Mouse (Mus musculus): ENCODE measurements around the gene Sp4. TPM values are rescaled to one million over a fixed set of nuclear protein-coding genes. Genes with fewer than 3 reads are reported as not detected.

The Sp4 gene
- polyA plus RNA-seq, 1 experiment from 2014 or later: 18.0 TPM

DNA sequence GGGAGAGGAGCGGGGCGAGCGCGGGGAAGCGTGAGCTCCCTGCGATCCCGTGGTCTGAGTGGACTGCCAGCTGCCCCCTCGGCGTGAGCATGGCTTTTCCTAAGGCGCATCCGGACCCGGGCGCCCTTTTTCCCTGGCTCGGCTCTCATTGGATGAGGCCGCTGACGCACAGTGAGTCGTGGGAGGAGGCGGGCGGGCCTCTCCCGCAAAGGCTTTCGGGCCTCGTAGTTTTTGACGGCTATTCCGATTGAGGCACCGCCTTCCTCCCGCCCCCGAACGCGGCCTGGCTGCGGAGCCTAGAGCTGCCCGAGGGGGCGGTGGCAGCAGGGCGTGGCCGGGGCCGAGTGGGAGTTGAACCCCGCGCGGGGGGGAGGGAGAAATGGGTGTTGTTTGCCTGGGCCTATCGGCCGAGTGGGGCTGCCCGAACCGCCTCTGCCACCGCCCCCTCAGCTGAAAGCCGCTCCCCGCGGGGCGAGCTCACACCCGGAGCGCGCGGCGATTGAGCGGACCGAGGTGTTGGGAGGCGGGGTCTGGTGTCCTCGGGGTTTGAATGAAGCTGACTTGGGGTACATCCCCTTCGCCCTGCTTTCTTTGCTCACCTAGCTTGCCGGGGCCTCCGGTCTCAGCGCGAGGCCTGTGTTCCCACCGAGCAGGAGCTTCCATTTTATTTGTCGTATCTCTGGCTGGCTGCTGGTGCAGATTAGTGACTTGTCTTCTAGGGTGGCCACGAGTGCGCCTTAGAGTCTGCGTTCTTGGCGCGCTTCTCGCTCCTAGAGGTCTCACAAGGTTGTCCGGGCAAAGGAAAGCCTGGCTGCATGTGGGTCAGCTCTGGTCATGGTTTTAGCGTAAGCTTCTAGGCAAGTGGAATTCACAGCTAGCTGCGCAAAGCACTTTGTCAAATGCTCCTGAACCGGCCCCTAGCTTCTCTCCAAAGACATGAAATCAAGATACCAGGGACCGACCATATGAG is 911 bp upstream of the Sp4 start:
- 0 out of 2 replicates have a peak, but pooled peaks cover 4% of the 10 kb centered on the region for H3K36me3 ChIP-seq
- WGBS: under 1% methylated on average over 74 of the region's 74 CpGs
- peaks cover 22% of the 10 kb centered on the region for H3K4me1 ChIP-seq
- H3K9me3 ChIP-seq: no peaks in the 10 kb centered on the region
- H3K27me3 ChIP-seq (replicated peaks): no peaks in the 10 kb centered on the region
- peak; percentile 93 for ATAC-seq (ENCODE audit: low FRiP score, low read depth)
- peak overlapping the region; percentile 90 for H3K27ac ChIP-seq
- H3K9ac ChIP-seq: peak overlapping the region; percentile 76
- peak overlapping the region; percentile 81 for H3K4me3 ChIP-seq
- peak overlapping the region; percentile 77 for H3K4me2 ChIP-seq (replicated peaks)

- ATAC-seq (ENCODE audit: low FRiP score, low read depth): no peak; the same call in 1 of the 2 replicates
- Histone ChIP-seq H3K27me3 (replicated peaks) (no peaks in the 10 kb centered on the region), H3K4me1 (peaks cover 28% of the 10 kb centered on the region), H3K9me3 (no peaks in the 10 kb centered on the region), H3K36me3 (0 out of 2 replicates have a peak, but pooled peaks cover 4% of the 10 kb centered on the region), H3K9ac (peak overlapping the region; percentile 76), H3K27ac (peak overlapping the region; percentile 90), H3K4me2 (replicated peaks) (peak overlapping the region; percentile 77), H3K4me3 (peak overlapping the region; percentile 81)
- under 1% methylated on average over 13 of the region's 13 CpGs for WGBS
Observed at GRCm38 (mm10) chr12:118300754-118301071, 527 bp downstream of the Sp4 start.

DNA sequence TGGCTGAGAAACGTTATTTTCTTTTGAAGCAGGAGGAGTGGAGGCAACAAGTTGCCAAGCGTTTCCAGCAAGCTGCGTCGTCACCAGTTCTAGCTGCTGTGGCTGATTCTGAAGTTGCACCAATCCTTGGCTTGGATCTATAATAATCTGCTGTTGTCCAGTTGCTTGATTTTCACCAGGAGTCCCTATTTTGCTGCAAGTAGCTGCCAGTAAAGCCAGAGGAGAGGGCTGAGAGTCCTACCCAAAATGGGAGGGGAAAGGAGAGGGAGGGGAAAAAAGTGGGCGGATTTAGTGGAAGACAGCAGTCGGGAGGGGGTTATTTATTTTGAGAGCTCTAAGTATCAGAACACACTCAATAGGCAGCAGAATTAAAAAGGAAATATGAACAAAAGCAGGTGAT is 1.3 kb downstream of the Sp4 start:
- no peak overlapping the region for H3K4me3 ChIP-seq
- 0 out of 2 replicates have a peak, but pooled peaks cover 4% of the 10 kb centered on the region for H3K36me3 ChIP-seq
- H3K27me3 ChIP-seq (replicated peaks): no peaks in the 10 kb centered on the region
- H3K4me2 ChIP-seq (replicated peaks): peak overlapping the region; percentile 77
- H3K9ac ChIP-seq: no peak overlapping the region
- no peak for ATAC-seq (ENCODE audit: low FRiP score, low read depth)
- no peaks in the 10 kb centered on the region for H3K9me3 ChIP-seq
- WGBS: 38% methylated on average over 6 of the region's 6 CpGs
- peaks cover 28% of the 10 kb centered on the region for H3K4me1 ChIP-seq
- H3K27ac ChIP-seq: no peak overlapping the region

GRCm38 (mm10) chr12:118299172-118299571 is 2.1 kb downstream of the Sp4 start:
- Histone ChIP-seq H3K27me3 (replicated peaks) (no peaks in the 10 kb centered on the region), H3K27ac (no peak overlapping the region), H3K4me3 (no peak overlapping the region), H3K4me1 (peaks cover 28% of the 10 kb centered on the region), H3K4me2 (replicated peaks) (peak overlapping the region; percentile 77), H3K9ac (no peak overlapping the region), H3K9me3 (no peaks in the 10 kb centered on the region), H3K36me3 (0 out of 2 replicates have a peak, but pooled peaks cover 4% of the 10 kb centered on the region)
- no peak for ATAC-seq (ENCODE audit: low FRiP score, low read depth)
- 68% methylated on average over 9 of the region's 9 CpGs for WGBS

GRCm38 (mm10) chr12:118298516-118298915 is 2.7 kb downstream of the Sp4 start:
- 92% methylated on average over 2 of the region's 2 CpGs for WGBS

GRCm38 (mm10) chr12:118296236-118296635 is 5.0 kb downstream of the Sp4 start:
- Histone ChIP-seq H3K27ac (no peak overlapping the region), H3K36me3 (0 out of 2 replicates have a peak, but pooled peaks cover 4% of the 10 kb centered on the region), H3K9me3 (no peaks in the 10 kb centered on the region), H3K4me3 (no peak overlapping the region), H3K27me3 (replicated peaks) (no peaks in the 10 kb centered on the region), H3K4me1 (peaks cover 22% of the 10 kb centered on the region), H3K9ac (no peak overlapping the region), H3K4me2 (replicated peaks) (no peak overlapping the region)
- 96% methylated on average over 2 of the region's 2 CpGs for WGBS
- no peak for ATAC-seq (ENCODE audit: low FRiP score, low read depth)

More at GRCm38 (mm10) chr12:118298516-118298915, 2.7 kb downstream of the Sp4 start:
- H3K27me3 ChIP-seq (replicated peaks): no peaks in the 10 kb centered on the region
- no peak for ATAC-seq (ENCODE audit: low FRiP score, low read depth)
- no peak overlapping the region for H3K27ac ChIP-seq
- no peak overlapping the region for H3K9ac ChIP-seq
- no peak overlapping the region for H3K4me3 ChIP-seq
- H3K4me1 ChIP-seq: peaks cover 28% of the 10 kb centered on the region
- H3K36me3 ChIP-seq: 0 out of 2 replicates have a peak, but pooled peaks cover 4% of the 10 kb centered on the region
- no peaks in the 10 kb centered on the region for H3K9me3 ChIP-seq
- H3K4me2 ChIP-seq (replicated peaks): peak overlapping the region; percentile 77

DNA sequence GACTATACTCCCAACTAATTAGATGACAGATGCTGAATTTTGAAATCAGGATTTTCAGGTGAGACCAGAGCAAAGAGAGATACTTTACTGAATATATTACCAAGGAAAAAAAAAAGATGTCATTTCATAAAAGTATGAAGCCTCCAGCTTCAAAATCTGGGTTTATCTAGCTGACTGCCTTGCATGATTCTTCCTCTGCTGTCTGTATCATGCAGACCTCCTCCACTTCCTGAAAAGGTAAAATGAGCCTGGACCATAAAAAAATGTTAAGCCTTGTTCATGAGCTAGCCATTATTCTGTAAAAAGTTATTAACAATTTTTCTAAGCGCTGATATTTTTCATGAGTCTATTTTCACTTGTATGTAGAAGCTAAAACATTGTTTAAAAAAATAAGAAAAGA is 5.4 kb downstream of the Sp4 start:
- no peak overlapping the region for H3K27ac ChIP-seq
- no peaks in the 10 kb centered on the region for H3K9me3 ChIP-seq
- ATAC-seq (ENCODE audit: low FRiP score, low read depth): no peak
- H3K9ac ChIP-seq: no peak overlapping the region
- peaks cover 22% of the 10 kb centered on the region for H3K4me1 ChIP-seq
- H3K27me3 ChIP-seq (replicated peaks): no peaks in the 10 kb centered on the region
- H3K36me3 ChIP-seq: 0 out of 2 replicates have a peak, but pooled peaks cover 4% of the 10 kb centered on the region
- no peak overlapping the region for H3K4me3 ChIP-seq
- H3K4me2 ChIP-seq (replicated peaks): no peak overlapping the region
- WGBS: 92% methylated on average over 1 of the region's 1 CpGs

GRCm38 (mm10) chr12:118288947-118289346 is 12.3 kb downstream of the Sp4 start:
- H3K4me2 ChIP-seq (replicated peaks): no peak overlapping the region
- no peaks in the 10 kb centered on the region for H3K4me1 ChIP-seq
- H3K27me3 ChIP-seq (replicated peaks): no peaks in the 10 kb centered on the region
- 86% methylated on average over 1 of the region's 1 CpGs for WGBS
- no peaks in the 10 kb centered on the region for H3K9me3 ChIP-seq
- no peak overlapping the region for H3K9ac ChIP-seq
- ATAC-seq (ENCODE audit: low FRiP score, low read depth): no peak
- no peaks in the 10 kb centered on the region for H3K36me3 ChIP-seq
- H3K27ac ChIP-seq: no peak overlapping the region
- no peak overlapping the region for H3K4me3 ChIP-seq

DNA sequence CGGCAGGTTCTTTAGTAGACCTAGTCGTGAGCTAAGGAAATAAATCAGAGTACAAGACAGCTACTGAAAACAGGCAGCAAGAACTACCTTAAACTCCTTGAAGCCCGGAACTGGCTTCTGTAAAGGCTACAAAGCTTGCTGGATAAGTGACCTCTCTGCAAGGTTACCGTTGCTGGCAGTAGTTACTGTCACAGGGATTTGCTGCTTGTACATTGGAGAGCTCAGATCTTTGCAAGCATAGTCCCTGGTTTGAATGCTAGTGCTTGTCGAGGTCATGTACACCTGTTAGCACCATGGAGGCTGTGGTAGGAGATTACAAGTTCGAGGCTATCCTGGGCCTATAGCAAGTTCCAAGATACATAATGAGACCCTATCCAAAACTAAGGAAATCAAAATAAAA is 16.1 kb downstream of the Sp4 start:
- no peak overlapping the region for H3K9ac ChIP-seq
- no peaks in the 10 kb centered on the region for H3K36me3 ChIP-seq
- no peak overlapping the region for H3K27ac ChIP-seq
- no peaks in the 10 kb centered on the region for H3K4me1 ChIP-seq
- H3K4me3 ChIP-seq: no peak overlapping the region
- WGBS: 74% methylated on average over 6 of the region's 6 CpGs
- H3K4me2 ChIP-seq (replicated peaks): no peak overlapping the region
- H3K27me3 ChIP-seq (replicated peaks): no peaks in the 10 kb centered on the region
- ATAC-seq (ENCODE audit: low FRiP score, low read depth): no peak
- no peaks in the 10 kb centered on the region for H3K9me3 ChIP-seq

DNA sequence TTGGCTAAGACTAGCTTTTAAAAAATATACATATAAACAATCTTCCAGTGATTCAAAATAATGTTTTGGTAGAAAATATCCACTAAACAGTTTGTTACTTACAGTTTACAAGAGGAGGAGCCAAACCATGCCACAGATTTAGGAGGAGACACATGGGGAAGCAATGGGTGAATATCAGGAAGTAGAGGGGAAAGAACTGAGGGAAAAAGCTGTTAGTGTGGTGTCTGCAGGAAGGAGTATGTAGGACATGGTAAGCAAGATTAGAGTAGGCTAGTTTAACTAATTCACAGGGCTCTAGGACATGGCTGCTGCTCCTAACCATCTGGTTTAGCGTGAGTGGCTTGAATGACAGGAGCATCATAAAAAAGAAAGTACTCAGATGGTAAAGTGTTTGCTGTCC is 19.3 kb downstream of the Sp4 start:
- Histone ChIP-seq H3K4me2 (replicated peaks) (no peak overlapping the region), H3K9me3 (no peaks in the 10 kb centered on the region), H3K36me3 (no peaks in the 10 kb centered on the region), H3K4me3 (no peak overlapping the region), H3K9ac (no peak overlapping the region), H3K27ac (no peak overlapping the region), H3K27me3 (replicated peaks) (no peaks in the 10 kb centered on the region), H3K4me1 (no peaks in the 10 kb centered on the region)
- WGBS: 61% methylated on average over 1 of the region's 1 CpGs
- ATAC-seq (ENCODE audit: low FRiP score, low read depth): no peak

- no peak for ATAC-seq (ENCODE audit: low FRiP score, low read depth)
- Histone ChIP-seq H3K9me3 (no peaks in the 10 kb centered on the region), H3K4me2 (replicated peaks) (no peak overlapping the region), H3K4me1 (no peaks in the 10 kb centered on the region), H3K36me3 (no peaks in the 10 kb centered on the region), H3K9ac (no peak overlapping the region), H3K27ac (no peak overlapping the region), H3K4me3 (no peak overlapping the region), H3K27me3 (replicated peaks) (no peaks in the 10 kb centered on the region)
- 77% methylated on average over 5 of the region's 5 CpGs for WGBS
Observed at GRCm38 (mm10) chr12:118276385-118276784, 24.9 kb downstream of the Sp4 start.

DNA sequence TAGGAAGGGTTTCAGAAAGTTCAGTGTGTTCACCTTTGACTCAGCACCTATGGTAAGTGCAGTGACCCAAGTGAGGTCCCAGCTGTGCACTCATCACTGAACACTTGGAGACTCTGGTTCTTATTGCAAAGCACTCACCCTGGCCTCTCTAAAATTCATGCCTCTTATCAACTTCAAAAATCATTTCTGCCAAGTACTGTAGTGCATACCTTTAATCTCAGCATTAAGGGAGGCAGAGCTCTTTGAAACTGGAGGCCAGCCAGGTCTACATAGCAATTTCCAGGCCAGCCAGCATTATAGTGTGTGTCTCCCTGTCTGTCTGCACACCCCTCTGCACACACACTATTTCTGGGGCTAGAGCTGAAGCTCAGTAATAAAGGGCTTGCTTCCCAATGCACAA is 36.3 kb downstream of the Sp4 start:
- Histone ChIP-seq H3K36me3 (no peaks in the 10 kb centered on the region; the same call in 1 of the 2 replicates), H3K4me2 (replicated peaks) (no peak overlapping the region), H3K4me3 (no peak overlapping the region), H3K9ac (no peak overlapping the region), H3K9me3 (no peaks in the 10 kb centered on the region), H3K4me1 (no peaks in the 10 kb centered on the region), H3K27ac (no peak overlapping the region), H3K27me3 (replicated peaks) (no peaks in the 10 kb centered on the region)
- ATAC-seq (ENCODE audit: low FRiP score, low read depth): no peak

Measured in neural tube, embryonic 12.5 days (tissue).